ENCODE assay signal across 8 mouse cellular contexts in the genomic region with DNA sequence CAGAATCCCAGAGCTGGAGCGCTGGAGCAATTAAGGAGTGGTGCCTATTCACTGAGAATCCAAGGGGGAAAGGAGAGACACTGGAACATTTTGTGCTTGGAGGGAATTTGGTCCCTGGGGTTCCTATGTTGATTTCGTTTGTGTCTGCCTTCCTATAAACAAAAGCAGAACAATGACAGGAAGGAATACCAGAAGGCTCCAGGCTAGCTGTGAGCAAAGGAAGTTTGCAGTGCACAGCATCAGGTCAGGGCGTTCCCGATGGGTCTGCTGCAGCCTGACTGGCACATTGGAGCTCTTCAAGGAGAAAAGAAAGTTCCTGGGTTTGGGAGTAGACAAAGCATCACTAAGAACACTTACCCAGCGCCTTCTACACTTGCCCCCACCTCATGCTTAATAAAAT. TPM values are rescaled to one million over a fixed set of nuclear protein-coding genes. Genes with fewer than 3 reads are reported as not detected.
A peak's percentile ranks its signal among the peaks of the same experiment; 100 is the strongest.
DNase-seq lines count a peak whose midpoint lies in the region; ATAC-seq lines count a peak whose summit lies in the region.

No protein-coding gene starts in this region.

- peak; percentile 53; the same call in 1 of the 2 replicates for ATAC-seq in lung, embryonic 16.5 days (ENCODE audit: low read depth)
- ATAC-seq in megakaryocyte progenitor cell, adult 5-6 weeks (replicated peaks; ENCODE audit: poor library complexity) = no peak

- peaks cover 18% of the 10 kb centered on the region for H3K27me3 ChIP-seq in lung, embryonic 16.5 days (ENCODE audit: control insufficient read depth, insufficient read depth, low read depth, low read length)

- H3K4me2 ChIP-seq in lung, embryonic 16.5 days (ENCODE audit: low read depth, low read length) = peak overlapping the region; percentile 80; the same call in 1 of the 2 replicates

- no peaks in the 10 kb centered on the region for H3K9me3 ChIP-seq in lung, embryonic 16.5 days (ENCODE audit: control insufficient read depth, low read length)

- no peaks in the 10 kb centered on the region for H3K36me3 ChIP-seq in lung, embryonic 16.5 days (ENCODE audit: control insufficient read depth, insufficient read depth, low read length)

- H3K27ac ChIP-seq in lung, embryonic 16.5 days (ENCODE audit: low read length) = no peak overlapping the region

- DNase-seq in adrenal gland, adult (ENCODE audit: inconsistent age in 2 of 2, low spot score in 1 of 2) = peak; percentile 13 to 44
- DNase-seq in adrenal gland, adult 8-10 months = no peak
- DNase-seq in ZHBTc4 (ENCODE audit: low read depth, low spot score) = peak; percentile 81
- DNase-seq in heart, postnatal 4 days = peak; percentile 12
- DNase-seq in cerebellum, adult 8-10 months = no peak
- no peak for DNase-seq in layer of hippocampus, postnatal 10 days (ENCODE audit: low spot score in 2 of 2)

- no peaks in the 10 kb centered on the region for H3K4me1 ChIP-seq in lung, embryonic 16.5 days (replicated peaks; ENCODE audit: control insufficient read depth, insufficient read depth, low read length)

- H3K9ac ChIP-seq in lung, embryonic 16.5 days (ENCODE audit: low read length) = no peak overlapping the region

- WGBS in lung, embryonic 16.5 days = 22% methylated on average over 5 of the region's 5 CpGs

- peak overlapping the region; percentile 49 for H3K4me3 ChIP-seq in lung, embryonic 16.5 days (ENCODE audit: low read length)

RNA-seq across cellular contexts. Expression of a gene that starts 1.9 kb away (rescaled TPM):
- 1 to 10 TPM; 3.0 to 9.4 (median 5.9) TPM for total RNA-seq in adrenal gland, adult 8-10 months (2022)
- 1 to 10 TPM; 3.2 to 4.0 TPM for total RNA-seq in heart, postnatal 4 days (2021)
- polyA plus RNA-seq in lung, embryonic 16.5 days (2015; fragmentation: Nextera tagmentation; extraction: Ambion mirVana) = 7.3 and 7.9 TPM in 2 replicates
- not detected in 2 replicates for total RNA-seq in megakaryocyte progenitor cell, adult 5-6 weeks (2015)
- total RNA-seq in megakaryocyte progenitor cell, adult 5-6 weeks (2017) = 0.17 TPM in 1 of 2 replicates, not detected in the other
- total RNA-seq in layer of hippocampus, postnatal 10 days (2021) = 100 to 1,000 TPM; 108 to 116 TPM

Comparison
In these comparisons a context has a peak if more than half of its experiments do, and no peak if none do; other contexts are left out.
1. DNase-seq: peak in adrenal gland, adult (2 of 2), ZHBTc4 (single experiment) and heart, postnatal 4 days (single experiment); none in adrenal gland, adult 8-10 months (single experiment), cerebellum, adult 8-10 months (single experiment) and layer of hippocampus, postnatal 10 days (0 of 2).
2. RNA of a gene that starts 1.9 kb away (total RNA-seq): 108 to 116 TPM in layer of hippocampus, postnatal 10 days; 3.0 to 9.4 TPM in adrenal gland, adult 8-10 months, 3.2 to 4.0 TPM in heart, postnatal 4 days and 0.17 TPM in megakaryocyte progenitor cell, adult 5-6 weeks; every median in the first group is over 10 times any median in the second.